Mouse (Mus musculus) neural tube, embryonic 15.5 days (tissue): ENCODE results near the gene Vmn2r110. TPM values are rescaled to one million over a fixed set of nuclear protein-coding genes. Genes with fewer than 3 reads are reported as not detected.

Experiments
- ATAC-seq: fragments of 200-750 bp; cut with Nextera tagmentation; 2 replicates; pipeline ENCODE4 v1.8.0; 2017; ENCODE audit warnings: mild to moderate bottlenecking, moderate TSS enrichment, moderate library complexity; ENCODE audit not compliant: low FRiP score
- H3K27ac ChIP-seq: fragments of 300-500 bp; sonication (generic); replicated peaks from 2 replicates; pipeline ENCODE4 v1.5.1; 2015; ENCODE audit warnings: mild to moderate bottlenecking, inconsistent platforms
- H3K27me3 ChIP-seq: fragments of 300-500 bp; sonication (generic); replicated peaks from 2 replicates; pipeline ENCODE4 v1.6.1; 2015; ENCODE audit warnings: inconsistent platforms
- H3K36me3 ChIP-seq: fragments of 300-500 bp; sonication (generic); 2 replicates; pipeline ENCODE4 v1.6.1; 2015; ENCODE audit warnings: inconsistent platforms
- H3K4me1 ChIP-seq: fragments of 300-500 bp; sonication (generic); 2 replicates; pipeline ENCODE4 v1.6.1; 2015; ENCODE audit warnings: inconsistent platforms
- H3K4me2 ChIP-seq: fragments of 300-500 bp; sonication (generic); 2 replicates; pipeline ENCODE4 v1.6.1; 2015; ENCODE audit warnings: inconsistent platforms, mild to moderate bottlenecking, moderate library complexity
- H3K4me3 ChIP-seq: fragments of 300-500 bp; sonication (generic); replicated peaks from 2 replicates; pipeline ENCODE4 v1.5.1; 2015; ENCODE audit warnings: mild to moderate bottlenecking, inconsistent platforms
- H3K9ac ChIP-seq: fragments of 300-500 bp; sonication (generic); replicated peaks from 2 replicates; pipeline ENCODE4 v1.6.1; 2015; ENCODE audit warnings: mild to moderate bottlenecking, inconsistent platforms
- H3K9me3 ChIP-seq: fragments of 300-500 bp; sonication (generic); replicated peaks from 2 replicates; pipeline ENCODE4 v1.6.1; 2016; ENCODE audit warnings: inconsistent platforms
- WGBS: fragments of 180-500 bp; shearing (Covaris S2); methylation state at CpG from one replicate; pipeline ENCODE4 v1.1.7; 2015; ENCODE audit warnings: mixed read lengths; 5-methylcytosine and 5-hydroxymethylcytosine counted together
- polyA plus RNA-seq: library from polyadenylated mRNA; unstranded; fragments of >200 nt; fragmentation: Nextera tagmentation; extraction: Ambion mirVana; gene quantifications from 2 replicates; pipeline ENCODE4 v1.2.1, GENCODE M21; 2015

The Vmn2r110 gene
- not detected in 2 replicates for polyA plus RNA-seq

DNA sequence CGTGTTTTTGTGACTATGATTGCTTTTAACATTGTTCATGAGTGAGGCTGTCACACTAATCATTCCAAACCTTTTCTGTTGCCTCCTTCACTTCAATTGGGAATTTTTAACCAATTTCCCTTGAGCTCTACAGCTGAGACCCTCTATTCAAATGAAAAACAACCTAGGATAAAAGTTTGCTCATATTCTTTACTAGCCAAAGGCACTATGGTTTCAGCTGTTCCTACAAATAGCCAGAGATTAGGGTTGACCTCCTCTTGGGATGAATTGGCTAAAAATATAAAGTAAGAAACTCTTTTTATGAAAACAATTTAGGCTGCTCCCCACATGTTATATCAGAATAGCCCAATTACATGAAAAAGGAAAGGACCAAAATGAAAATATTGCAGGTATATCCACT is at the start of gene Vmn2r110:
Gene Vmn2r110, minus strand, starts transcription at position 101 of the 400 bp plus-strand sequence.
- Histone ChIP-seq H3K4me2 (no peak within 1 kb of the TSS), H3K4me3 (no peak within 1 kb of the TSS), H3K36me3 (no peaks in the 10 kb centered on the region), H3K9me3 (0 out of 2 replicates have a peak, but pooled peaks cover 7% of the 10 kb centered on the region), H3K27ac (no peak within 1 kb of the TSS), H3K9ac (no peak within 1 kb of the TSS), H3K4me1 (no peaks in the 10 kb centered on the region), H3K27me3 (no peaks in the 10 kb centered on the region)
- ATAC-seq: no peak
- 35% methylated on average over 1 of the region's 1 CpGs for WGBS

DNA sequence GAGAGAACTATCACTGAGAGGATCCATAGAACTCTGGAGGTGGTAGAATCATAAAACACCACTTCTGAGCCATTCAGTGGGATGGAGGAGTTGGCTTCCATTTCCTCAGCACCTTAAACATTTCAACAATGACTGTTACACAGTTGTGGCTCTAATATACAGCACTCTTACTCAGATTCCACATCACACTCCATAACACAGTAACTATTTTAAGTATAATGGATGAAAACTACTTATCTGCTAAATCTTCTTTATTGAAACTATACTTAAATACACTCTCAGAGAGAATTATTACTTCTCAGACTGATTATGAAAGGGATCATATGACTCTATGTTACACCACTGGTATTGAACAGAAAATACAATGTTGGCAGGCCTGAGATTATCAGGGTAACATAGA is 28.6 kb upstream of the Vmn2r110 start, which contains the start of gene Fpr-rs3:
Gene Fpr-rs3, minus strand, starts transcription at position 101 of the 400 bp plus-strand sequence.
- Histone ChIP-seq H3K27me3 (no peaks in the 10 kb centered on the region), H3K4me3 (no peak within 1 kb of the TSS), H3K9me3 (peaks cover 19% of the 10 kb centered on the region; the same call in 1 of the 2 replicates), H3K4me1 (no peaks in the 10 kb centered on the region), H3K4me2 (no peak within 1 kb of the TSS), H3K27ac (no peak within 1 kb of the TSS), H3K36me3 (no peaks in the 10 kb centered on the region), H3K9ac (no peak within 1 kb of the TSS)
- no peak for ATAC-seq

- H3K4me1 ChIP-seq: no peaks in the 10 kb centered on the region
- 88% methylated on average over 1 of the region's 1 CpGs for WGBS
- H3K27me3 ChIP-seq: no peaks in the 10 kb centered on the region
- H3K4me3 ChIP-seq: no peak within 1 kb of the TSS
- H3K9me3 ChIP-seq: no peaks in the 10 kb centered on the region; the same call in 1 of the 2 replicates
- no peak within 1 kb of the TSS for H3K27ac ChIP-seq
- H3K4me2 ChIP-seq: no peak within 1 kb of the TSS
- no peaks in the 10 kb centered on the region for H3K36me3 ChIP-seq
- no peak within 1 kb of the TSS for H3K9ac ChIP-seq
- ATAC-seq: no peak
These were observed 31.6 kb downstream of the Vmn2r110 start, which contains the start of gene Vmn2r109 for GRCm38 (mm10) chr17:20564656-20565055. Vmn2r109 (minus strand) TSS chr17:20564756.

Other genes starting within 250 kb of the Vmn2r110 start
- gene Vmn1r224, start 182.3 kb downstream of the Vmn2r110 start, polyA plus RNA-seq: not detected in 2 replicates
- not detected in 2 replicates for gene Vmn2r108, start 115.1 kb downstream of the Vmn2r110 start, polyA plus RNA-seq
- not detected in 2 replicates for gene Vmn1r225, start 98.3 kb downstream of the Vmn2r110 start, polyA plus RNA-seq
- not detected in 2 replicates for gene Vmn2r109, start 31.7 kb downstream of the Vmn2r110 start, polyA plus RNA-seq
- not detected in 2 replicates for gene Fpr-rs3, start 28.5 kb upstream of the Vmn2r110 start, polyA plus RNA-seq
- not detected in 2 replicates for gene Vmn1r226, start 86.4 kb upstream of the Vmn2r110 start, polyA plus RNA-seq
- gene Vmn1r227, start 133.4 kb upstream of the Vmn2r110 start, polyA plus RNA-seq: not detected in 2 replicates
- gene Vmn1r228, start 189.7 kb upstream of the Vmn2r110 start, polyA plus RNA-seq: not detected in 2 replicates
- gene Vmn1r229, start 215.1 kb upstream of the Vmn2r110 start, polyA plus RNA-seq: 0.01 TPM in 1 of 2 replicates, not detected in the other
- not detected in 2 replicates for gene Vmn1r230, start 244.0 kb upstream of the Vmn2r110 start, polyA plus RNA-seq